Mouse (Mus musculus) embryonic facial prominence, embryonic 14.5 days (tissue): ENCODE results near the gene Gm20388. TPM values are rescaled to one million over a fixed set of nuclear protein-coding genes. Genes with fewer than 3 reads are reported as not detected.
"Not testable (repeated sequence)": the region's sequence is repeated elsewhere in the genome, so short reads cannot be mapped to it uniquely, and the experiment has no call there.

Source experiments
- ATAC-seq: fragments of 200-750 bp; cut with Nextera tagmentation; 2 replicates; pipeline ENCODE4 v1.8.0; 2017; ENCODE audit warnings: low read depth, moderate number of reproducible peaks, moderate TSS enrichment
- DNase-seq: peaks from one replicate; pipeline ENCODE4 v3.0.0-alpha.2; 2015; ENCODE audit warnings: low spot score
- H3K27ac ChIP-seq: fragments of 300-500 bp; sonication (generic); replicated peaks from 2 replicates; pipeline ENCODE4 v1.5.1; 2014; ENCODE audit warnings: low read depth, mild to moderate bottlenecking, low read length, moderate library complexity
- H3K27me3 ChIP-seq: fragments of 300-500 bp; sonication (generic); replicated peaks from 2 replicates; pipeline ENCODE4 v1.6.1; 2014; ENCODE audit warnings: low read length; ENCODE audit not compliant: control insufficient read depth, insufficient read depth
- H3K36me3 ChIP-seq: fragments of 300-500 bp; sonication (generic); 2 replicates; pipeline ENCODE4 v1.6.1; 2014; ENCODE audit warnings: low read length, mixed read lengths; ENCODE audit not compliant: control insufficient read depth, insufficient read depth
- H3K4me1 ChIP-seq: fragments of 300-500 bp; sonication (generic); 2 replicates; pipeline ENCODE4 v1.6.1; 2014; ENCODE audit warnings: antibody characterized with exemption, low read length; ENCODE audit not compliant: control insufficient read depth, insufficient read depth
- H3K4me2 ChIP-seq: fragments of 300-500 bp; sonication (generic); 2 replicates; pipeline ENCODE4 v1.6.1; 2014; ENCODE audit warnings: low read depth, mild to moderate bottlenecking, low read length, moderate library complexity, mixed read lengths
- H3K4me3 ChIP-seq: fragments of 300-500 bp; sonication (generic); 2 replicates; pipeline ENCODE4 v1.5.1; 2014; ENCODE audit warnings: low read depth, mild to moderate bottlenecking, low read length
- H3K9ac ChIP-seq: fragments of 300-500 bp; sonication (generic); 2 replicates; pipeline ENCODE4 v1.6.1; 2014; ENCODE audit warnings: low read depth, mild to moderate bottlenecking, low read length, moderate library complexity, mixed read lengths
- H3K9me3 ChIP-seq: fragments of 300-500 bp; sonication (generic); 2 replicates; pipeline ENCODE4 v1.6.1; 2016; ENCODE audit warnings: low read length; ENCODE audit not compliant: control insufficient read depth
- WGBS: fragments of 180-500 bp; shearing (Covaris S2); extraction: QIAGEN DNeasy Blood & Tissue Kit; methylation state at CpG from one replicate; pipeline ENCODE4 v1.1.7; 2014; 5-methylcytosine and 5-hydroxymethylcytosine counted together
- polyA plus RNA-seq: library from polyadenylated mRNA; unstranded; fragments of >200 nt; fragmentation: Nextera tagmentation; extraction: Ambion mirVana; gene quantifications from 2 replicates; pipeline ENCODE4 v1.2.1, GENCODE M21; 2014

Gm20388 gene
- polyA plus RNA-seq, 1 experiment from 2014 or later, result not detected

GRCm38 (mm10) chr8:123040110-123040650 lies 3129.5 kb downstream of the Gm20388 start:
- H3K4me1 ChIP-seq, result peaks cover 20% of the 10 kb centered on the region
- peak overlapping the region; percentile 97; the same call in 1 of the 2 replicates for H3K27ac ChIP-seq
- H3K4me2 ChIP-seq, result peak overlapping the region; percentile 78
- 13% methylated on average over 4 of the region's 4 CpGs for WGBS
- H3K9me3 ChIP-seq, result no peaks in the 10 kb centered on the region
- no peaks in the 10 kb centered on the region for H3K27me3 ChIP-seq
- DNase-seq, result peak; percentile 54
- 0 out of 2 replicates have a peak, but pooled peaks cover 5% of the 10 kb centered on the region for H3K36me3 ChIP-seq
- H3K9ac ChIP-seq, result peak overlapping the region; percentile 99
- H3K4me3 ChIP-seq, result peak overlapping the region; percentile 99
- no peak for ATAC-seq

GRCm38 (mm10) chr8:123041008-123041773 lies 3130.6 kb downstream of the Gm20388 start:
- Histone ChIP-seq H3K4me3 (peak overlapping the region; percentile 99), H3K27me3 (no peaks in the 10 kb centered on the region), H3K4me1 (peaks cover 20% of the 10 kb centered on the region), H3K4me2 (peak overlapping the region; percentile 78), H3K9ac (peak overlapping the region; percentile 99), H3K36me3 (0 out of 2 replicates have a peak, but pooled peaks cover 5% of the 10 kb centered on the region), H3K27ac (peak overlapping the region; percentile 97), H3K9me3 (no peaks in the 10 kb centered on the region)
- DNase-seq (peak; percentile 66), ATAC-seq (no peak)
- WGBS, result 0% methylated on average over 16 of the region's 71 CpGs

- Histone ChIP-seq H3K27me3 (no peaks in the 10 kb centered on the region), H3K9me3 (no peaks in the 10 kb centered on the region), H3K4me1 (peaks cover 20% of the 10 kb centered on the region), H3K27ac (peak overlapping the region; percentile 97), H3K36me3 (0 out of 2 replicates have a peak, but pooled peaks cover 5% of the 10 kb centered on the region), H3K9ac (peak overlapping the region; percentile 99), H3K4me3 (peak overlapping the region; percentile 99), H3K4me2 (peak overlapping the region; percentile 78)
- no CpG with 5 or more reads among the region's 60 CpGs for WGBS
- ATAC-seq, result peak; percentile 1
- no peak for DNase-seq
Observed at GRCm38 (mm10) chr8:123041774-123042105, 3131.1 kb downstream of the Gm20388 start.

- H3K4me1 ChIP-seq, result peaks cover 20% of the 10 kb centered on the region
- H3K36me3 ChIP-seq, result 0 out of 2 replicates have a peak, but pooled peaks cover 5% of the 10 kb centered on the region
- peak within 1 kb of the TSS; percentile 99 for H3K9ac ChIP-seq
- 0% methylated on average over 55 of the region's 91 CpGs for WGBS
- H3K27ac ChIP-seq, result peak within 1 kb of the TSS; percentile 98
- peak; percentile 100 for DNase-seq
- H3K27me3 ChIP-seq, result no peaks in the 10 kb centered on the region
- H3K4me3 ChIP-seq, result peak within 1 kb of the TSS; percentile 99
- peak within 1 kb of the TSS; percentile 78 for H3K4me2 ChIP-seq
- H3K9me3 ChIP-seq, result no peaks in the 10 kb centered on the region
- peak; percentile 98 for ATAC-seq
Observed at GRCm38 (mm10) chr8:123042158-123042973, 3131.7 kb downstream of the Gm20388 start, which contains the start of gene Ankrd11. Ankrd11 (minus strand) TSS chr8:123042277.

GRCm38 (mm10) chr8:123042974-123043625 lies 3132.5 kb downstream of the Gm20388 start:
- WGBS, result 20% methylated on average over 22 of the region's 22 CpGs
- peak overlapping the region; percentile 78 for H3K4me2 ChIP-seq
- H3K4me1 ChIP-seq, result peaks cover 20% of the 10 kb centered on the region
- ATAC-seq, result no peak
- peak overlapping the region; percentile 97 for H3K9ac ChIP-seq
- peak overlapping the region; percentile 98 for H3K27ac ChIP-seq
- H3K9me3 ChIP-seq, result no peaks in the 10 kb centered on the region
- peak overlapping the region; percentile 99 for H3K4me3 ChIP-seq
- H3K27me3 ChIP-seq, result no peaks in the 10 kb centered on the region
- 0 out of 2 replicates have a peak, but pooled peaks cover 5% of the 10 kb centered on the region for H3K36me3 ChIP-seq
- DNase-seq, result no peak

- Histone ChIP-seq H3K9me3 (no peaks in the 10 kb centered on the region), H3K4me2 (no peak overlapping the region), H3K27me3 (no peaks in the 10 kb centered on the region), H3K36me3 (0 out of 2 replicates have a peak, but pooled peaks cover 5% of the 10 kb centered on the region), H3K9ac (no peak overlapping the region), H3K4me3 (no peak overlapping the region), H3K27ac (no peak overlapping the region), H3K4me1 (peaks cover 20% of the 10 kb centered on the region)
- no peak for ATAC-seq
- DNase-seq, result no peak
- WGBS, result 82% methylated on average over 3 of the region's 3 CpGs
Observed at GRCm38 (mm10) chr8:123043941-123044340, 3133.3 kb downstream of the Gm20388 start.

- not testable (repeated sequence) for H3K36me3 ChIP-seq, H3K4me2 ChIP-seq, H3K4me3 ChIP-seq, DNase-seq, H3K9ac ChIP-seq, H3K27ac ChIP-seq, H3K27me3 ChIP-seq, H3K9me3 ChIP-seq, ATAC-seq
- peaks cover 13% of the 10 kb centered on the region; the same call in 1 of the 2 replicates for H3K4me1 ChIP-seq
- 96% methylated on average over 23 of the region's 23 CpGs for WGBS
Observed at GRCm38 (mm10) chr8:123044743-123045425, 3134.2 kb downstream of the Gm20388 start.
